Mouse (Mus musculus) urinary bladder, postnatal 14 days (tissue): ENCODE data around the gene Lypd3.
"Not testable (repeated sequence)": the region's sequence is repeated elsewhere in the genome, so short reads cannot be mapped to it uniquely, and the experiment has no call there.

Experiments used
- DNase-seq: peaks from one replicate; pipeline ENCODE4 v3.0.0; 2021; ENCODE audit warnings: low spot score

The Lypd3 gene

DNA sequence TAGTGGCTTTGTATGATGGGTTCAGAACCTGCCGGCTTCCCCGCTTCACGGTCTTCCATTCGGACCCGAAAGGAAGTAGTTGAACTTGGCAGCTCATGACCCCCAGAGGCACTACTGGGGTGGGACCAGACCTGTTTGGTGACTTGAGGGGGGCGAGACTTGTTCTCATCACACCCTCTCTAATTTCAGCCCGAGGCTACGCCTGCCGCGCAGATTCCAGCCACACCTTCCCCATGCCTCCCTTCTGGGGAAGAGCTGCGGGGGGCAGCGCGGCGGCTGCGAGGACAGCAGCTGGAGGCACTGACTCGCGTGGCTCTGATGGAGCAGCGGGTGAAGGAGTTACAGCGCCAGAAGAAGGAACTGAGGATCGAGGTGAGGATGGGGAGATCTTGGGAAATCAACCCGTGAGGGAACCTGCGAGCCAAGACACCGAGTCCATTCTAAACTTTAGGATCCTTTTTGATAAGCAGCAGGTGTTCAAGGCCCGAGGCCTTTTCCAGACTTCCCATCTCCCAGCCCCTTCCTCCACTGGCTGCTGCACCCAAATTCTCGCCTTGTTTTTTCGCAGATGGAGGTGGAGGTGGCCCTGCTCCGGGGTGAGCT lies 23.9 kb upstream of the Lypd3 start:
- DNase-seq, result no peak

GRCm38 (mm10) chr7:24614816-24615215 lies 21.5 kb upstream of the Lypd3 start:
- DNase-seq, result no peak

DNA sequence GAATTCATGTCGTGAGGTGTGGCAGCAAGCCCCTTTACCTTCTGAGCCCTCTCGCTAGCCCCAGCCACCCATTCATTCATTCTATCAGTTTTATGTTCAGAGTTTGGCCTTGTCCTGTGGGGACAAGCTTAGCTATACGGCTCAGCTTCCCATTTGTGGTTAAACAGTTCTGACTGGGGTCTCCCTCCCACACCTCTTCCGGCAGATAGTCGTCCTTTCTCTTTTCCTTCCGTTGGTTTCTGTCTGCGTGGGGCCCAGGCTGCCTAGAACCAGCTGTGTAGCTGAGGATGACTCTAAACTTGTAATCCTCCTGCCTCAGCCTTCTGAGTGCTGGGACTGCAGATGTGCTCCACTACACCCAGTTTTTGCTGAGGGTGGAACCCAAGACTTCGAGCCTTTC lies 18.6 kb upstream of the Lypd3 start:
- no peak for DNase-seq

DNA sequence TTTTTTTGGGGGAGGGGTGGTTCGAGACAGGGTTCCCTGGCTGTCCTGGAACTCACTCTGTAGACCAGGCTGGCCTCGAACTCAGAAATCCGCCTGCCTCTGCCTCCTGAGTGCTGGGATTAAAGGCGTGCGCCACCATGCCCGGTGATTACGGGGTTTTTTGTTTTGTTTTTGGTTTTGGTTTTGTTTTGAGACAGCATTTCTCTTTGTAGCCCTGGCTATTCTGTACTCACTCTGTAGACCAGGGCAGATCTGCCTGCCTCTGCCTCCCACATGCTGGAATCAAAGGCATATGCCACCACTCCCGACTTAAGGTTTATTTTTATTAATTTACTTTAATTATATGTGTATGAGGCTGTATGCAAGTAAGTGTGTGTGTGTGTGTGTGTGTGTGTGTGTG lies 18.0 kb upstream of the Lypd3 start:
- DNase-seq, result not testable (repeated sequence)

GRCm38 (mm10) chr7:24619671-24620397 lies 16.5 kb upstream of the Lypd3 start:
- no peak for DNase-seq

DNA sequence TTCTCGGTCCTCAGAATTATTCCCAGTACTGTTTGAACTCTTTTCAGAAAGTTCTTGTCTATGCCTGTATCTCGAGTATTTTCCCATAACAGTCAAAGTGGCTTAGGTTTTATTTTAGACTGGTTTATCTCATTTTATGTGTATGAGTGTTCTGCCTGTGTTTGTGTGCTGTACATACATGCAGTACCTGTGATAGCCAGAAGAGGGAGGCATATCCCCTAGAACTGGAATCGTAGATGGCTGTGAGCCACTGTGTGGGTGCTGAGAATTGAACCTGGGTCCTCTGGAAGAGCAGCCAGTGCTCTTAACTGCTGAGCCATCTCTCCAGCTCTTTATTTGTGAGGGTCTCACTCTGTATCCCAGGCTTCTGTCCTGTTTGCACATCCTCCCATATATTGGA lies 15.2 kb upstream of the Lypd3 start:
- no peak for DNase-seq

DNA sequence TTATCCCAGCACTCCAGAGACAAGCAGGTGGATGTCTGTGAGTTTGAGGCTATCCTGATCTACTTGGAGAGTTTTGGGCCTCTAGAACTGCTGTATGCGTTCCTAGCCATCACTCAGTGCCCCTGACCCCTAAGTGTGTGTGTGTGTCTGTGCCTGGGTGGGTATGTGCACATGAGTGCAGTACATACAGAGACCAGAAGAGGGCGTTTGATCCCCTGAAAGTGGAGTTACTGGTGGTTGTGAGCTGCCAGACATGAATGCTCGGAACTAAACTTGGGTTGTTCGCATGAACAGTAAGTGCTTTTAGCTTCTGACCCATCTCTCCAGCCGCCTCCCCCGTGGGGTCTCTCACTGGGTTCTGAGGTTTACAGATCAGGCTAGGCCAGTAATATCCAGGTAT lies 13.4 kb upstream of the Lypd3 start:
- DNase-seq, result no peak

DNA sequence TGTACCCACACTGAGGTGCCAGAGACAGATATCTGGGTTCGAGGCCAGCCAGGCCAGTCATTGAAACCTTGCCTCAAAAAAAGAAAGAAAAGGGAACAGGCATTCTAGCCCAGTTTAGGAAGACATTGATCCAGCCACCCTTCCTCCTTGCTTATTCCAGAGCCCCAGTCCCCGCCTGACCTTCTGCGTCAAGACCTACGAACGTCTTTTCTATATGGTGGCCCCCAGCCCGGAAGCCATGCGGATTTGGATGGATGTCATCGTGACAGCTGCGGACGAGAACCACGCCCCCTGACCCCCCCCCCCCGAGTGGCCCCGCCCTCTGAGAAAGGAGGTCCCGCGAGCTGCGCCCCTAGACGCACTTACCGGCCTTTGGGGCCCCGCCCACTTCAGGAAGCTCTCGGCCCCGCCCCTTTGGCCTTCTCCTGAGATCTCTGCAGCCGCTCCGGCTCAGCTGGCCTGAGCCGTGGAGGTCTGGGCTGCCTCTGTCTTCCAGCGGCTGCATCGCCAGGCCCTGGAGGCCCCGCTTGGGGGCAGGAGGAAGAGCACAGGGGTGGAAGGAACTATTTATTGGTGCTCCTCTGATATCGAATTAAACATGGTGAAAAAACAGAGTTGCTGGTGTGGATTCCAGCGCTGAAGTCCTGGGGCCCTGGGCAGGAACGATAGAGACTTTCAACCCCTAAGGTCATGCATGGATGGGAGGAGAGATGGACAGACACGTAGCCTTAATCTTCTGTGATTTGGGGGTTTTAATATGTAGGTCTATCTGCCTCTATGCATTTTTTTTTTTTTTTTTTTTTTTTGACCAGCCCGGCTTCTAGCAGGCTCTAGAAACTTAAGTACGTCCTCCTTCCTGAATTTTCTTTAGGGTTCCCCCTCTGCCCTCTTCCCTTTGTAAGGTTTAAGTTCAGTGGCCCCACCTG lies 7.4 kb upstream of the Lypd3 start:
- DNase-seq, result peak; percentile 91

- no peak for DNase-seq
These were observed 6.7 kb upstream of the Lypd3 start for GRCm38 (mm10) chr7:24629672-24630071.

DNA sequence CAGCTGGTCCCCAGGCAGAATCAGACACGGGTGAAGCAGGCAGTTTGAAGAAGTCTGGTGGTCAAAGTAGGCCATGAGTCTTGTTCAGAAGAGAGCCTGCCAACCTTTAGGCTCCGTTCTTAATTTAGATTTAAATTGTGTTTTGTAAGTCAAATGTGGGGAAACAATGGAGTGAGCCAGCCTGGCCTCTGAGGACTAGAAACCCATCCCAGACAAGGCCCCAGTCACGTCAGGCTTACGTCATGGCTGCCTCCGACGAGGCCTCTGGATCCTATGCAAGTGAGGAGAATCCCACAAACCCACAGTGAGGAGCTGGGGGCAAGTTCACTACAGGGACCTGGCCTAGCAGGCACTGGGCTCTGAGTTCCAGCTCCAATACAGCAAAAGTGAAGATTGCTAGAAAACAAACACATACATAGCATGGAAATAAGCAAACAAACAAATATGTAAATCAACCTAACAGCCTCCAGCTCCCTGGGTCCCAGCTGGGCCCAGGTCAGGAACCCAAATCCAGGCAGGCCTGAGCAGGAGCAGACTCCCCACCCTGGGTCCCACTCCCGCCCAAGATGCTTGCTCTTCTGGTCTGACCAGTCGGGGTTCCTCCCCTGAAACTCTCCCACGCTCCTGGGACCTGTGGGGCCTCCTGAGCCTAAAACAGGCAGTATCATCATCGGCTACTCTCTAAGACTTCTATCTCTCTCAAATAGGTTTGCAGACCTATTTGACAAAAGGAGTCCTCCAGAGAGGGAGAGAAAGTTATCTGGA lies 6.1 kb upstream of the Lypd3 start:
- DNase-seq, result peak; percentile 74

- no peak for DNase-seq
These were observed 696 bp downstream of the Lypd3 start for GRCm38 (mm10) chr7:24637046-24637445.

DNA sequence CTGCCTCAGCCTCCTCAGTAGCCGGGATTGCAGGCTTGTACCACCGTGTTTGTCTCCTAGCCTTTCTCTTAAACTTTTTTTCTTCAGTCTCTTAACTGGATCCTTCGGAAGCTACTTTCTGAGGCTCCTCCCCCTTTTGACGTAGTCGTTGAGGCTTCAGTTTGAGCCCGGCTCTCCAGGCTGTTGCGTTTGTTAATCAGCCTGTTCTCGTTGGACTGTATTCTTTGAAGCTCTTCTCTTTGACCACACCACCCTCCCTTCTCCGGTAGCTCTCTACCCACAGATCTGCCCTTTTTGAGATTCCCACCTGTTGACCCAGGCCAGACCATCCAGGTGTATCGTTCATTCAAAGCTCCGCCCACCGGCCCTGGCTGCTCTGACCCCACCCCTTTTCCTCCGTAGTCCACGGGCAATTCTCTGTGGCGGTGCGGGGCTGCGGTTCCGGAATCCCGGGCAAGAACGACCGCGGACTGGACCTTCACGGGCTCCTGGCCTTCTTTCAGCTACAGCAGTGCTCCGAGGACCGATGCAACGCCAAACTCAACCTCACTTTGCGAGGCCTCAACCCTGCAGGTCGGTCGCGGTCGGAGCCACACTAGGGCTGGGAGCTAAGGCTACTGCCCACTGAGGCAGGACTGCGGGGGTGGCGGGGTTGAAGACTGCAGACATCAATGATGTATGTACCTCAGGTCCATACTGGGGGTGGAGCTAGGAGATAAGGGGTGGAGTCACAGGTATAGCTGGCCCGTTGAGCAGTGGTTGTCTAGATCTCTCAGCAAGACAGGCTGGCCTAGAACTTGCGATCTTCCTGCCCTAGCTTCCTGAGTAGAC lies 1.9 kb downstream of the Lypd3 start:
- peak; percentile 44 for DNase-seq

- DNase-seq, result no peak
These were observed 4.1 kb downstream of the Lypd3 start for GRCm38 (mm10) chr7:24640450-24640849.

GRCm38 (mm10) chr7:24642491-24642890 lies 6.1 kb downstream of the Lypd3 start:
- DNase-seq, result peak; percentile 57

DNA sequence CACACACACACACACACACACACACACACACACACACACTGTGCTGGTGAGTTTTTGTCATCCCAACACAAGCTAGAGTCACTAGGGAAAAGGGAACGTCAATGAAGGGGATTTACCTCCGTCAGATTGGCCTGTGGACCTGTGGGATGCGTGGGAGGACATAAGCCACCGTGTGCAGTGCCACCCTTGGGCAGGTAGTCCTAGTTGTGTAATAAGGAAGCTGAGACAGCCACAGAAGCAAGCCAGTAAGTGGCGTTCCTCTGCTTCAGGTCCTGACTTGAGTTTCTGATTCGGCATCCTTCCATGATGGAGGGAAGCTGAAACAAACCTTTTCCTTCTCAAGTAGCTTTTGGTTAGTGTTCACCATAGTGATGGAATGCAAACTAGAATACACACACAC lies 8.1 kb downstream of the Lypd3 start:
- DNase-seq, result no peak

DNA sequence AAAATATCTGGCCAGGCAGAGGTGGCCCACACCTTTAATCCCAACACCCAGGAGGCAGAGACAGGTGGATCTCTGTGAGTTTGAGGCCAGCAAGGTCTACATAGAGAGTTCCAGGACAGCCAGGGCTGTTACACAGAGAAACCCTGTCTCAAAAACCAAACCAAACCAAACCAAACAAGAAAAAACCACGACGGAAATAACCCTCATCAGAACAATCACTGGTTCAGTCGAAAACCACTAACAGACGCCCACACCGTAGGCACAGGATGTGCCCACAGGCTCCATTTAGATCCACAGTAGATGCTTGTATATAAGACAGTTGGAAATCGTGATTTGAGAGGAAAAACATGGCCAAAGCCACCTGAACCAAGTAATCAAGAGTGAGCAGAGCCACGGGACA lies 8.6 kb downstream of the Lypd3 start:
- DNase-seq, result no peak

GRCm38 (mm10) chr7:24646486-24646885 lies 10.1 kb downstream of the Lypd3 start:
- DNase-seq, result peak; percentile 12

DNA sequence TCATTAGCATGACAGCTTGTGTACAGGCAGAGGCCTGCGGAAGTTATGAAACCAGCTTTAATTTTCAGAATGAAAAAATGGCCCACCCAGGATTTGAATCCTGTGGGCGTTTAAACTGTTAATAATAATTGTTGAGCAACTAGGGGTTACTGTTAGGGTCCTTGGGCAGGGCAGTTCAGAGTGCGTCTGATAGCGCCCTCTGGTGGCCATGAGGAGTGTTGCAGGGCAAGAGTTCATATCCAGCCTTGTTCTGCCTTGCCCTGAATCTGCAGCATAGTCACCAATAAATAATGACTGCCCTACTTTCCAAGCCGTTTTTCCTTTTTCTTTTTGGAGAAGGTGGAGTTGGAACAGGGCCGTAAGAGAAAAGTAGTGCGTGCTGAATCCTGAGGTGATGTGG lies 17.3 kb downstream of the Lypd3 start:
- peak; percentile 58 for DNase-seq

DNA sequence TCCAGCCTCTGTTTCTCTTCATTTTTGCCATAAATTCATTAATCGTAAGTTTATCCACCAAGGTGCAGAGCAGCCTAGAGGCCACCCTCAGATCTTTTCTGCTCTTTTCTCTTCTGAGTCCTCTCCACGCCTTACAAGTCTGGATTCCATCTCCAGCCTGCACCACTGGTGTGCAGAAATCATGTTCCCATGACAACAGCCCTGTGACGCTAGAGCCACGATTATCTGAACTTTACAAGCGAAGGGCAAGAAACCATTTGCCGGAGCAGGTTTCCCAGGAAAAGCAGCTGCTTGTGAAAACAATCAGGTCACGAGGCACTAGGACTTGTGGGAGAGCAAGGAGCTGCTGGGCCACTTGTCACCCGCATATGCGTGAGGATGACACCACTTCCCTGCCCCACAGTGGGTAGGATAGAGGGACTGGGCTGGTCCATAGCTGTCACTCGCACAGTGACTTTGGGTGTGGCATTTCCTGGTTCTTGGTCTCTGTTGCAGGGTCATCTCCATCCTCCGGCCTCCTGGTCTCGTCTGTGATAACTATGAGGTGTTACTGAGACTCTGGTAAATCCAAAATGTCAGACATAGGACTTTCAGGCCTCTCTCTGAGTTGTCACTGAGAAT lies 23.5 kb downstream of the Lypd3 start:
- no peak for DNase-seq

DNA sequence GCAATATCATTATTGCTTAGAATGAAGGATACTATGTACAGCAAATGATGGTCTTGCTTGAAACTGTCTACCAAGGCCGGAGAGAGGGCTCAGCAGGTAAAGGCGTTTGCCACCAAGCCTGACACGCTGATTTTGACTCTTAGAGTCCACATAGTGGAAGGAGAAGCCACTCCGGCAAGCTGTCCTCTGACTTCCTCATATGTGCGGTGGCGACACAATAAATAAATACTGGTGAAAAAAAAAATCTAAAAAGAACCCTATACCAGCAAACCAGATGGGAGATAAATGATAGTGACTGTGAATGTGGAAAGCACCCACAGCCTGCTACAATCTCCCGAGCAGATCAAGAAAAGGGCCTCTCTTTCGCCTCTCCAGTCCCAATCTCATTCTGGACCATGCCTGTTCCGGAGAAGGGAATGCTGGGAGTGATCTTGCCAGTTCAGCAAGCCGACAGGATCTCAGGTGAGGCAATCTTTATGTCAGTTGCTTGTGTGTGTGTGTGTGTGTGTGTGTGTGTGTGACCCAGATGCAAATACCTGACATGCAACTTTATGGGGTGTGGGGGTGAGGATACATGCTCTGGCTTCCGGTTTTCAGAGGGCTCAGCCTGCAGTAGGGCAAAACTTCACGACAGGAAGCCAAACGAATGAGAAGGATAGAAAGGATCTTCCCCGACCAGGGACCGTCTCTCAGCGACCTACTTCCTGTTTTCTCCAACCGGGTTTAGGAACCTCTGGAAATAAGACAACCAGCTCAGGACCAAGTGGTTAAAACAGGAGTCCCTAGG lies 25.0 kb downstream of the Lypd3 start:
- peak; percentile 20 for DNase-seq
